Mouse (Mus musculus): Measurements from ENCODE around the gene Leap2.
A peak's percentile ranks its signal among the peaks of the same experiment; 100 is the strongest.
"Not testable (repeated sequence)": the region's sequence is repeated elsewhere in the genome, so short reads cannot be mapped to it uniquely, and the experiment has no call there.

The Leap2 gene

GRCm38 (mm10) chr11:53436338-53436737 lies 13.4 kb upstream of the Leap2 start:
- no peak for DNase-seq

- DNase-seq, result no peak
Measured at GRCm38 (mm10) chr11:53435504-53435903, 12.5 kb upstream of the Leap2 start.

- no peak for DNase-seq
Measured at GRCm38 (mm10) chr11:53433057-53433456, 10.1 kb upstream of the Leap2 start.

GRCm38 (mm10) chr11:53431347-53432056 lies 8.5 kb upstream of the Leap2 start:
- peak; percentile 37 for DNase-seq

GRCm38 (mm10) chr11:53430670-53431346 lies 7.8 kb upstream of the Leap2 start, which contains the start of the genes Uqcrq and Gdf9:
Gene Uqcrq, minus strand, starts transcription at chr11:53430831.
Gene Gdf9, plus strand, starts transcription at chr11:53431023.
- DNase-seq, result peak; percentile 100

GRCm38 (mm10) chr11:53430300-53430669 lies 7.3 kb upstream of the Leap2 start:
- DNase-seq, result no peak

GRCm38 (mm10) chr11:53429182-53429581 lies 6.2 kb upstream of the Leap2 start:
- no peak for DNase-seq

- DNase-seq, result no peak
Measured at GRCm38 (mm10) chr11:53428716-53429057, 5.7 kb upstream of the Leap2 start.

GRCm38 (mm10) chr11:53427993-53428715 lies 5.2 kb upstream of the Leap2 start:
- DNase-seq, result no peak

- not testable (repeated sequence) for DNase-seq
Measured at GRCm38 (mm10) chr11:53426914-53427313, 3.9 kb upstream of the Leap2 start.

- DNase-seq, result no peak
Measured at GRCm38 (mm10) chr11:53425711-53426255, 2.8 kb upstream of the Leap2 start.

GRCm38 (mm10) chr11:53425251-53425650 lies 2.3 kb upstream of the Leap2 start:
- no peak for DNase-seq

GRCm38 (mm10) chr11:53424826-53425225 lies 1.9 kb upstream of the Leap2 start:
- DNase-seq, result peak; percentile 37

- no peak for DNase-seq
Measured at GRCm38 (mm10) chr11:53418048-53418447, 4.9 kb downstream of the Leap2 start.

GRCm38 (mm10) chr11:53413871-53414270 lies 9.1 kb downstream of the Leap2 start:
- DNase-seq, result no peak

GRCm38 (mm10) chr11:53411738-53412137 lies 11.2 kb downstream of the Leap2 start:
- peak; percentile 33 for DNase-seq

- no peak for DNase-seq
Measured at GRCm38 (mm10) chr11:53403638-53404037, 19.3 kb downstream of the Leap2 start.

- no peak for DNase-seq
Measured at GRCm38 (mm10) chr11:53393856-53394255, 29.1 kb downstream of the Leap2 start.

GRCm38 (mm10) chr11:53383758-53384428 lies 39.1 kb downstream of the Leap2 start:
- no peak for DNase-seq

- DNase-seq, result peak; percentile 11
Measured at GRCm38 (mm10) chr11:53378918-53379317, 44.1 kb downstream of the Leap2 start.
